Mouse (Mus musculus) heart, postnatal 0 days (tissue): ENCODE results near the gene Snph. TPM values are rescaled to one million over a fixed set of nuclear protein-coding genes. Genes with fewer than 3 reads are reported as not detected.
"Not testable (repeated sequence)": the region's sequence is repeated elsewhere in the genome, so short reads cannot be mapped to it uniquely, and the experiment has no call there.

Experiments
- ATAC-seq: fragments of 200-750 bp; cut with Nextera tagmentation; 2 replicates; pipeline ENCODE4 v1.8.0; 2017; ENCODE audit warnings: low read depth, moderate number of reproducible peaks, moderate library complexity; ENCODE audit not compliant: insufficient read depth
- DNase-seq: peaks from one replicate; pipeline ENCODE4 v3.0.0-alpha.2; 2016; ENCODE audit warnings: low spot score
- H3K27ac ChIP-seq: fragments of 300-500 bp; sonication (generic); 2 replicates; pipeline ENCODE4 v1.5.1; 2014; ENCODE audit warnings: low read depth, mild to moderate bottlenecking
- H3K27me3 ChIP-seq: fragments of 300-500 bp; sonication (generic); 2 replicates; pipeline ENCODE4 v1.6.1; 2014; ENCODE audit warnings: low read length, mixed read lengths; ENCODE audit not compliant: control insufficient read depth, insufficient read depth
- H3K36me3 ChIP-seq: fragments of 300-500 bp; sonication (generic); replicated peaks from 2 replicates; pipeline ENCODE4 v1.6.1; 2014; ENCODE audit warnings: low read length, mixed read lengths; ENCODE audit not compliant: control insufficient read depth, insufficient read depth
- H3K4me1 ChIP-seq: fragments of 300-500 bp; sonication (generic); 2 replicates; pipeline ENCODE4 v1.6.1; 2014; ENCODE audit warnings: antibody characterized with exemption; ENCODE audit not compliant: control insufficient read depth, insufficient read depth
- H3K4me2 ChIP-seq: fragments of 300-500 bp; sonication (generic); 2 replicates; pipeline ENCODE4 v1.6.1; 2014; ENCODE audit warnings: low read depth, mild to moderate bottlenecking, low read length, moderate library complexity
- H3K4me3 ChIP-seq: fragments of 300-500 bp; sonication (generic); 2 replicates; pipeline ENCODE4 v1.5.1; 2014; ENCODE audit warnings: low read depth, low read length
- H3K9ac ChIP-seq: fragments of 300-500 bp; sonication (generic); replicated peaks from 2 replicates; pipeline ENCODE4 v1.6.1; 2014; ENCODE audit warnings: low read depth, low read length, mixed read lengths
- H3K9me3 ChIP-seq: fragments of 300-500 bp; sonication (generic); replicated peaks from 2 replicates; pipeline ENCODE4 v1.6.1; 2016; ENCODE audit warnings: low read length; ENCODE audit not compliant: control insufficient read depth
- CTCF ChIP-seq: IDR thresholded peaks from 2 replicates; pipeline ENCODE4 v1.5.1; 2016; ENCODE audit warnings: antibody characterized with exemption, control low read depth, low read depth
- EP300 ChIP-seq: IDR thresholded peaks from 2 replicates; pipeline ENCODE4 v1.6.1; 2016; ENCODE audit warnings: antibody characterized with exemption, low read depth
- WGBS: fragments of 180-500 bp; shearing (Covaris S2); extraction: QIAGEN DNeasy Blood & Tissue Kit; methylation state at CpG from one replicate; pipeline ENCODE4 v1.1.7; 2014; 5-methylcytosine and 5-hydroxymethylcytosine counted together
- polyA plus RNA-seq: library from polyadenylated mRNA; unstranded; fragments of >200 nt; fragmentation: Nextera tagmentation; extraction: Ambion mirVana; gene quantifications from 2 replicates; pipeline ENCODE4 v1.2.1, GENCODE M21; 2015
- total RNA-seq: library from RNA; depleted of rRNA; stranded (reverse); fragments of >200 nt; gene quantifications from 2 replicates; pipeline ENCODE4 v1.2.3, GENCODE M21; 2014; ENCODE audit warnings: low replicate concordance

Gene Snph
- total and polyA plus RNA-seq, 2 experiments from 2014 or later = 0.05 to 0.11 TPM

DNA sequence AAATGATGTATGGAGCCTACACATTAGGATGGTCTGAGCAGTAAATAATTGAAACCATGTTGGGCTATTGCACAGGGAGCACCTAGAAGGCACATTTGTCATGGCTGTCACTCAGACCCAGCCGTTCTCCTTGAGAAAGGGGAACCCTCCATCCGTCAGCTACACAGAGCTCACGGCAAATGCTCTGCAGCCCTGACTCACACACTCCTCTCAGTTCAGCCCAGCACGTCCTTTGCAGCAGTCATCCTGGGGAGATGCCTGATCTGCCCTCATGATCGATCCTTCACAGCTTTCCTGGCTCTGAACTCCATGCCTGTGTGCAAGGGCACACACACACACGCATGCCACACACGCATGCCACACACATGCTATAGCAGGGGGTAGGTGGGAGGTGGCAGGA is 3.1 kb downstream of the Snph start:
- Histone ChIP-seq H3K4me3 (no peak overlapping the region), H3K9ac (no peak overlapping the region), H3K4me1 (no peaks in the 10 kb centered on the region), H3K27ac (no peak overlapping the region), H3K27me3 (peaks cover 39% of the 10 kb centered on the region), H3K9me3 (no peaks in the 10 kb centered on the region), H3K4me2 (no peak overlapping the region), H3K36me3 (no peaks in the 10 kb centered on the region)
- DNase-seq (no peak), ATAC-seq (no peak)
- no peak for TF ChIP-seq EP300
- TF ChIP-seq CTCF = no peak
- WGBS = 67% methylated on average over 7 of the region's 7 CpGs

DNA sequence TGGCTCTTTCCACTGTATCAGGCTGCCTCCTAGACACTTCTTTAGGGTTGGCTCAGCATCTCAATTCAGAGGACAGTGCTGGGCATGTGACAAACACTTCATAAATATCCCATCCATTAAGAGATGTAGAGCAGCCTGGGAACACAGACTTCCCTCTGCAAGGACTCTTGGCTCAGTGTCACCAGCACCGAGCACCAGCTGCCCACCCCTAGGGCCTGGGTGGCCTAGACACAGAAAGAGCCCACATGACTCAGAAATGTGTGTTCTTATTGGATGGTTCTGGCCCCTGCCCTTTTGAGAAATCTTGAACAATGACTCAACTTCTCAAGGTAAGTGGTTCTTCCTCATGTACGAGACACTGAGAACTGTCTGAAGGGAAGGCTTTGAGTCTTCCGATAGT is 4.4 kb downstream of the Snph start:
- WGBS = 77% methylated on average over 3 of the region's 3 CpGs
- H3K4me3 ChIP-seq = no peak overlapping the region
- H3K9ac ChIP-seq = no peak overlapping the region
- no peak overlapping the region for H3K4me2 ChIP-seq
- H3K27me3 ChIP-seq = peaks cover 26% of the 10 kb centered on the region
- no peaks in the 10 kb centered on the region for H3K36me3 ChIP-seq
- H3K9me3 ChIP-seq = no peaks in the 10 kb centered on the region
- H3K27ac ChIP-seq = no peak overlapping the region
- DNase-seq (no peak), ATAC-seq (no peak)
- H3K4me1 ChIP-seq = no peaks in the 10 kb centered on the region
- TF ChIP-seq EP300 (no peak), CTCF (no peak)

DNA sequence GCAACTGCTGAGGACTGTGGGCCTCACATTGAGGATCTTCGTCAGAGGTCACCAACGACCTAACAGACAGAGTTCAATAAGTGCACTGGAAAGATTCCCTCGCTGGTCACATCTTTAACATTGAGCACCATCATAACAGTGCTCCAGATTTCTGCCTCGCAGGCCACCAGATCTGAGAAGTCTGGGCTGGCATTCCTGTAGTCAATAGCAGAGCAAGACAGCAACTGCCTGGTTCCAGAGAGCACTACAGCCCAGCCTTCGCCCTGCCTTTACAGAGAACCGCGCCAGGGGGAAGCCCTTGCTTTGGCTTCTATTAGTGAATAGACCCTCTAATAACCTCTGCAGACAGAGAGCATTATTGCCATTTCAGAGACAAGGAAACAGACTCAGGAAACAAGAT is 6.1 kb downstream of the Snph start:
- H3K4me3 ChIP-seq = no peak overlapping the region
- H3K4me1 ChIP-seq = no peaks in the 10 kb centered on the region
- 82% methylated on average over 7 of the region's 7 CpGs for WGBS
- H3K4me2 ChIP-seq = no peak overlapping the region
- H3K36me3 ChIP-seq = no peaks in the 10 kb centered on the region
- DNase-seq (no peak), ATAC-seq (no peak)
- peaks cover 11% of the 10 kb centered on the region for H3K27me3 ChIP-seq
- no peak for TF ChIP-seq CTCF
- no peak for TF ChIP-seq EP300
- no peak overlapping the region for H3K27ac ChIP-seq
- no peaks in the 10 kb centered on the region for H3K9me3 ChIP-seq
- no peak overlapping the region for H3K9ac ChIP-seq

DNA sequence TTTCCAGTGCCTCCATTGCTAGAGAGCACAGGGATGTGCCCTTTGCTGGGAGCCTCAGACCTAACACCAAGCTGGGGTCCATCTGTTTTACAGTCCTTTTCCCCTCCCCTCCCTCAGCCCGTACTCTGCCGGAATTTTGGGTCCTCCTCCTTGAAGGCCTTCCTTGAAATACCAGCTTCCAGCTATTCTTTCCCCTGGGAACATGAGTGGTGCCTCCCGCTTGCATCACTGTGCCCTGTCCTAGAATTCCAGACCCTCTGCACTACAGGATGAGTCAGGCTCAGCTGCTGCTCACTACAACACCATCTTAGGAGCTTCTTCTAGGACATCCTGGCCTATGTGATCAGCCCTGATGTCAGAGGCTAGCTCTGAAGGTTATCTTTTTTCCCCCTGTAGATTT is 8.6 kb downstream of the Snph start:
- Histone ChIP-seq H3K9me3 (no peaks in the 10 kb centered on the region), H3K27me3 (no peaks in the 10 kb centered on the region), H3K4me3 (no peak overlapping the region), H3K4me2 (no peak overlapping the region), H3K36me3 (no peaks in the 10 kb centered on the region), H3K9ac (no peak overlapping the region), H3K4me1 (no peaks in the 10 kb centered on the region), H3K27ac (no peak overlapping the region)
- no peak for TF ChIP-seq CTCF
- no peak for TF ChIP-seq EP300
- ATAC-seq (no peak), DNase-seq (no peak)
- 47% methylated on average over 3 of the region's 3 CpGs for WGBS

- ATAC-seq (no peak), DNase-seq (no peak)
- H3K9ac ChIP-seq = no peak overlapping the region
- H3K4me3 ChIP-seq = no peak overlapping the region
- TF ChIP-seq CTCF (no peak), EP300 (no peak)
- H3K36me3 ChIP-seq = no peaks in the 10 kb centered on the region
- no peak overlapping the region for H3K4me2 ChIP-seq
- H3K4me1 ChIP-seq = no peaks in the 10 kb centered on the region
- H3K27ac ChIP-seq = no peak overlapping the region
- no peaks in the 10 kb centered on the region for H3K9me3 ChIP-seq
- H3K27me3 ChIP-seq = no peaks in the 10 kb centered on the region
- 66% methylated on average over 6 of the region's 6 CpGs for WGBS
These were observed 15.7 kb downstream of the Snph start for GRCm38 (mm10) chr2:151616551-151617329.

DNA sequence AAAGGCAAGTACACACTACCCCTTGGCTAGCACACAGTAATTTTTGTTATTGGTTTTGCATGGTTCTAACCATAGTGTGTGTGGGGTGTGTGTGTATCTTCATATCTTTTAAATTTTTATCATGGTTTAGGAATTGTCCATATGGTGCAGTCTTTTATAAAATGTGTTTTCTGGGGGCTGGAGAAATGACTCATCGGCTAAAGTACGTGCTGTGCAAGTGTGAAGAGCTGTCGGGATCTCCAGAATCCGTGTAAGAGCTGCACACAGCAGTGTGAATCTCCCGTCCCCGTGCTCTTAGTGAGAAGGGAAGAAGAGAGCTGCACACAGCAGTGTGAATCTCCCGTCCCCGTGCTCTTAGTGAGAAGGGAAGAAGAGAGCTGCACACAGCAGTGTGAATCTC is 16.6 kb downstream of the Snph start:
- DNase-seq, H3K4me1 ChIP-seq, H3K27me3 ChIP-seq, H3K27ac ChIP-seq, H3K4me3 ChIP-seq, H3K36me3 ChIP-seq, ATAC-seq, H3K9ac ChIP-seq, H3K9me3 ChIP-seq, H3K4me2 ChIP-seq: not testable (repeated sequence)
- 63% methylated on average over 6 of the region's 8 CpGs for WGBS
